Mouse (Mus musculus): ENCODE data around the gene Bnip3. TPM values are rescaled to one million over a fixed set of nuclear protein-coding genes. Genes with fewer than 3 reads are reported as not detected.

Gene Bnip3
- total RNA-seq, 2 experiments from 2014 or later: 103 to 104 TPM

DNA sequence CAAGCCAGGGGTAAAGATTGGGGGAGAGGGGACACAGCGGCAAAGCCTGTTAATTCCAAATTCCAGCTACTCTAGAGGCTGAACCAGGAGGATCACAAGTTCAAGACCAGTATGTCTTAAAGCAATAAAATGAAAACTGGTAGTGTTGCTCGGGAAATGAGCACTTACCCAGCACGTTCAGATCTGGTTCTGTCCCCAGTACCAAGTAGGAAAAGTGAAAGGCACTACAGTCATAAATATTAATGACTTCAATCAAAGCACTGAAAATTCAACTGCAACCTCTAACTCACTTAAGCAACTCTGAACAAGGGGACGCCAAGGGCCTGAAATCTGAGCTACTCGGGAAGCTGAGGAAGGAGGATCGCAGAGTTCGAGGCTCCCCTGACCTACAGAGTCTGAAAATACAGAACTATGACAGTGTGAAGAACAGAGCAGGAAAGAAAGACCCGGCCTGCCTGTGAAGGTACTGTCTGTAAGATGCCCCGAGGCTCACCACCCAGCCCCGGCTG, 497 bp downstream of the Bnip3 start:
- intact Hi-C loops (cut with DNase I): no loop called here

DNA sequence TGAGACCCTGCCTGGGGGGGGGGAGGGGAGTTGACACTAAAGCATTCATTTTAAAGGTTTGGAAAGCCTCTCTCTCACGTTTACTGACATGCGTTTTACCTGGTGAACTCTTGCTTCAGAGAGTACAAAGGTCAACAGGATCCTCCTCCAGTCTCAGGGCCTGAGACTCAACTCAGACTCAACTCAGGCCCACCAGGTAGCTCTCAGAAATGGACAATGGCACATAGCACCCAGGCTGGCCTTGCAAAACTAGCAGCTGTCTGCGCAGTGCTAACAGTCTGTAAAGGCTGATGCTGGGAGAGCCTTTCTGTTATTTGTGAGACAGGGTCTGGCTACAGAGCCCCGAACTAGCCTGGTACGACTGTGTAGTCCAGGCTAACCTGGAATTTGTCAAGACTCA, 1.3 kb downstream of the Bnip3 start:
- intact Hi-C loops (cut with DNase I): no loop called here

More for the DNA sequence above, 497 bp downstream of the Bnip3 start:
- DNase-seq (ENCODE audit: extremely low spot score in 1 of 2, low spot score in 2 of 2): no peak

GRCm38 (mm10) chr7:138907043-138907442, 2.3 kb downstream of the Bnip3 start:
- no peak for DNase-seq (ENCODE audit: extremely low spot score in 1 of 2, low spot score in 2 of 2)
- intact Hi-C loops (cut with DNase I): no loop called here

More for the DNA sequence above, 1.3 kb downstream of the Bnip3 start:
- no peak for DNase-seq (ENCODE audit: extremely low spot score in 1 of 2, low spot score in 2 of 2)

- no peak for DNase-seq (ENCODE audit: extremely low spot score in 1 of 2, low spot score in 2 of 2)
- intact Hi-C loops (cut with DNase I): no loop called here
Observed at GRCm38 (mm10) chr7:138906441-138906840, 2.9 kb downstream of the Bnip3 start.

GRCm38 (mm10) chr7:138903886-138904435, 5.4 kb downstream of the Bnip3 start:
- intact Hi-C loops (cut with DNase I): no loop called here
- no peak for DNase-seq (ENCODE audit: extremely low spot score in 1 of 2, low spot score in 2 of 2)

GRCm38 (mm10) chr7:138898743-138899142, 10.6 kb downstream of the Bnip3 start:
- DNase-seq (ENCODE audit: extremely low spot score in 1 of 2, low spot score in 2 of 2): no peak
- intact Hi-C loops (cut with DNase I): no loop called here

GRCm38 (mm10) chr7:138898122-138898521, 11.2 kb downstream of the Bnip3 start:
- intact Hi-C loops (cut with DNase I): no loop called here
- no peak for DNase-seq (ENCODE audit: extremely low spot score in 1 of 2, low spot score in 2 of 2)

GRCm38 (mm10) chr7:138885365-138886289, 23.7 kb downstream of the Bnip3 start:
- intact Hi-C loops (cut with DNase I): no loop called here
- DNase-seq (ENCODE audit: extremely low spot score in 1 of 2, low spot score in 2 of 2): no peak

- intact Hi-C loops (cut with DNase I): no loop called here
- DNase-seq (ENCODE audit: extremely low spot score in 1 of 2, low spot score in 2 of 2): no peak
Observed at GRCm38 (mm10) chr7:138883724-138884123, 25.6 kb downstream of the Bnip3 start.

DNA sequence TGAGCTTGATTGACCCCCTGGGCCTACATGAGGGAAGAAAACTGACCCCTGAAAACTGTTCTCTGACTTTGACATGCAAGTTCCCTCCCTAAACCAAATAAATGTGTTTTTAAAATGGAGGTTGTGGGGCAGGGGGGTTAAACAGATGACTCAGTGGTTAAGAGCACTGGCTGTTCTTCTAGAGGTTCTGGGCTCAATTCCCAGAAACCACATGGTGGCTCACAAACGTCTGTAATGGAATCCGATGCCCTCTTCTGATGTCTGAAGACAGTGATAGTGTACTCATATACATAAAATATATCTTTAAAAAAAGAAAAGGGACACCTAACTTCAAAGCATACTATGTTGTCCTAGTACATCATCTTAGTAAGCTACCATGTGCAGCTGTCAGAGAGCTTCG, 34.3 kb downstream of the Bnip3 start:
- intact Hi-C loops (cut with DNase I): no loop called here
- DNase-seq (ENCODE audit: extremely low spot score in 1 of 2, low spot score in 2 of 2): no peak

DNA sequence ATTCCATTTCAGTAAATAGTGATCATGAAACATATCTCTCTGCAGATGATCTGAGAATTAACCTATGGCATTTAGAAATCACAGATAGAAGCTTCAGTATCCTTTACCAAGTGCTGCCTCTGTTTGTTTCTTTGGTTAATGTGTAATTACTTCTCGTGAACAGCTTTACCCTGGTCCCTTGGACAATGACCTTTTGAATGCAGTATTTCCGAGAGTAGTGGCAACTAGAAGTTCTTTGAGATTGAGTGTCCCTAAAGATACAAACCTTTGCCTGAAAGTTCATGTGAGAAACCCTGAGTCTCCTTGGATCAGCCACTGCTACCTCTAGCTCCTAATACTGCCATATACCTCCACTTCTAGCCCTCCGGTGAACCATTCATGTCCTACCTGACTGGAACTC, 36.4 kb downstream of the Bnip3 start:
- intact Hi-C loops (cut with DNase I): no loop called here
- no peak for DNase-seq (ENCODE audit: extremely low spot score in 1 of 2, low spot score in 2 of 2)

GRCm38 (mm10) chr7:138868316-138868715, 41.0 kb downstream of the Bnip3 start:
- intact Hi-C loops (cut with DNase I): no loop called here
- no peak for DNase-seq (ENCODE audit: extremely low spot score in 1 of 2, low spot score in 2 of 2)

DNA sequence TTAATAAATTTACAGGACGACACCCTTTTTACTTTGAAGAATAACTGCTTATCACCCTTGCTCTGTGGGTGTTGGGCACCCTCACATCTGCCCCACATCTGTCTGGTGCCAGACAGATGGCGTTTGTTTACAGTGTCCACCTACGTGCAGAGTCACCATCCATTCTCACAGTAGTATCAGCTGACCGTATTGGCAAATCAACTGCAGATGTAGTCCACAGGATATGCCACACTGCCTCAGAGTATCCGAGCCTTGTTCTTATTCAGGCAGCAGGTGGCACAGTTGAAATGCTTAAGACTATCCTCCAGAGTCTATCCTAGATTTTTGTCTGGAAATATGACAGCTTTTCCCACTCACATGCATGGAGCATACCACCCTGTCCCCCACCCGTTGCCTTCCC, 42.0 kb downstream of the Bnip3 start:
- intact Hi-C loops (cut with DNase I): no loop called here

DNA sequence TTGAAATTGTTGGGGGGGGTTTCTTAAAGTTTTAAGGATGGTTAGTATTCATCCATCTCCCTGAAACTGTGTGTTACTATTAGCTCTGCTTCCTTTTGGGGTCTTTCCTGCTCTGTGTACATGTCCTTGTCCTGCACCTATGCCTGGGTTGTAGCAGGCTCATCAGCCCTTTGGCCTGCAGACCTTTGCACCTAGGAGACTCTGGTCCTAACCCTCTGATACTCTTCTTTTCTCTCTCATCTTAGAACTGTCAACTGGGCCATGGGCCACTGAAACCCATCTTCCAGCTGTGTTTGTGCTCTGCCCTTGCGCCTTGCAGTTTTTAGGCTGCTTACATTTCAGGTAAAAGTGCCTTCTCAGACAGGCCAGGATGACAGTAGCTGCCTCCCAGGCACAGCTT, 44.5 kb downstream of the Bnip3 start:
- intact Hi-C loops (cut with DNase I): no loop called here
- no peak for DNase-seq (ENCODE audit: extremely low spot score in 1 of 2, low spot score in 2 of 2)

More for the DNA sequence above, 42.0 kb downstream of the Bnip3 start:
- DNase-seq (ENCODE audit: extremely low spot score in 1 of 2, low spot score in 2 of 2): no peak

- no peak for DNase-seq (ENCODE audit: extremely low spot score in 1 of 2, low spot score in 2 of 2)
- intact Hi-C loops (cut with DNase I): no loop called here
Observed at GRCm38 (mm10) chr7:138863950-138864572, 45.3 kb downstream of the Bnip3 start.

DNA sequence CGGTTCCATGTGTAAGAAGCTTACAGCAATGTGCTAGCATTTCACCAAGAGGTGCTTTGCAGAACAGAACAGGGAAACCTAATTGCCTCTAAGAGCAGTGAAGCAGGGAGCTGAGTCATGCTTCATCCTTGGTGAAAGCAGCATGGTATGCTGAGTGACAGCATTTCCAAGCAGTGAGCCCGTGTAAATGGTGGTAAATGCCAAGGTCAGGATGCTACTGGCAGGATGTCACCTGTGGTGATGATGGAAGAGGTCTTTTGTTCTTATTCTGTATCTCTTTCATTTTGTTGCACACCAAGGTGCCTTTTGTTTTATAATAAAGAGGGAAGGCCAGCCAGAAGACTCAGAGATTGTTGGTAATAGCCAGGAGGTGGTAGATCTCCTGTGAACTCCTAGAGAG, 52.6 kb downstream of the Bnip3 start:
- no peak for DNase-seq (ENCODE audit: extremely low spot score in 1 of 2, low spot score in 2 of 2)
- intact Hi-C loops (cut with DNase I): no loop called here

DNA sequence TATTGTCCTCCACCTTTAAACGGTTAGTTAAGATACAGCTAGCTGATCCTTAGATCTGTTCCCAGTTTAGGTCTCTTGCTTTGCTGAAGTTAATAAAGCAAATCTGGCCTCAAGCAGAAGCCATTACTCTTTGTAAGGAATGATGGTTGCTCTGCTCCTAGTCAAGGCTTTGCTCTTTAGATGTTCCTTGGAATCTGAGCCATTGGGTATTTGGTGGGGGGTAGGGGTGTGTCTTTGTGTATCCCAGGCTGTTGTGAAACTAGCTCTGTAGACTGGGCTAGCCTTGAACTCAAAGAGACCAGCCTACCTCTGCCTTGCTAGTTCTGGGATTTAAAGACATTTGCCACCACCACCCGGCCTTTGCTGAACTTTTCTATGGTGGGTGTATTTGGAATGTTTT, 55.1 kb downstream of the Bnip3 start:
- no peak for DNase-seq (ENCODE audit: extremely low spot score in 1 of 2, low spot score in 2 of 2)
- intact Hi-C loops (cut with DNase I): no loop called here

DNA sequence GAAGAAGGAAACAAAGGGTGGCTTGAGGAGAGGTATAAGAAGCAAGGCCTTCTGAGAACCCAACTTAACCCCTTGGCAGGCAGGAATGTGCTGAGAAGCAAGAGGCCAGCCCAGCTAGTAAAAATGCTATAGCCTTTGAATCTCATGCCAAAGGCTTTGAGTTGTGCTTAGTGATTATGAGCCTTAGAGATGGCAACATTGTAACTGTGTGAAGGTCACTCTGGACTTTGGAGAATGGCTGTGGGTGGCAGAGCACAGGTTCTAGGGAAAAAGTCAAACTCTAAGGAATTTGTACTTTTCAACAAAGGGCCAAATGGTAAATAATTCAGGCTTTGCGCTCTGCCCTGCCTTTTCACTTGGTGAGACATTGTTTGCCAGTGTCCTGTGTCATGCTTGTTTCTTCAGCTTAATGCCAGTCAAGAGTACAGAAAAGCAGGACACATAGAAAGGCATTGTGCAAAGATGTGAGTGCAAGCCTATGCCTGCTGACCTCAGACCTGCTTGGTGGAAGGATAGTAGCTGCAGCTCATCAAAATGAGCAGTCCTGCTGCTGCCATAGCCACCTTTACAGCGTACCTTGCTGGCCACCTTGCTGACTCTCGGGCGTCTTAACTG, 55.8 kb downstream of the Bnip3 start:
- DNase-seq (ENCODE audit: extremely low spot score in 1 of 2, low spot score in 2 of 2): no peak
- intact Hi-C loops (cut with DNase I): no loop called here

DNA sequence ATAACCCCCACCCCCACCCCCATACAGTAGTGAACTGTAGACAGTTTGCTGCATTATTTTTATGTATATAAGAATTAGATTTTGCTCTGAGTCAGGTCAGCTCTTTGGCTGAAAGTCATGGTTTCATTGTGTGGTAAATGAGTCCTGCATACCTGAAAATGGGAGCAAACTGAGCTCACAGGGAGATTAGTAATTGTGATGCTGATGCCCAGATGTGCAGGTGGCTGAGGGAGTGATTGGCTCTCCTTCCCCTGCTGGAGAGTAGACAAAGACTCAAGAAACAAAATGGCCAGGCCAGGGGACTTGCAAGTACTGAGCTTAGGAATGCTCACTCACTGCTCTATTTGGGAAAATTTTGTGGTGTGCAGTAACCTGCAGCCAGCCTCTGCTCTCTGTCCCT, 59.2 kb downstream of the Bnip3 start:
- DNase-seq (ENCODE audit: extremely low spot score in 1 of 2, low spot score in 2 of 2): no peak
- intact Hi-C loops (cut with DNase I): no loop called here

All from left cerebral cortex, postnatal 10 days (tissue).